Mouse (Mus musculus) heart, adult 2 months (tissue): ENCODE data around the gene Asic2.

ENCODE experiments used
- CTCF ChIP-seq: fragments of 200-600 bp; IDR thresholded peaks from 2 replicates; pipeline ENCODE4 v1.8.1; 2022; ENCODE audit warnings: antibody characterized with exemption, mild to moderate bottlenecking, moderate library complexity
- POLR2A ChIP-seq: fragments of 200-500 bp; IDR thresholded peaks from 2 replicates; pipeline ENCODE4 v1.6.1; 2011; ENCODE audit warnings: mild to moderate bottlenecking, low read depth, low read length, control low read depth; ENCODE audit not compliant: insufficient read depth

DNA sequence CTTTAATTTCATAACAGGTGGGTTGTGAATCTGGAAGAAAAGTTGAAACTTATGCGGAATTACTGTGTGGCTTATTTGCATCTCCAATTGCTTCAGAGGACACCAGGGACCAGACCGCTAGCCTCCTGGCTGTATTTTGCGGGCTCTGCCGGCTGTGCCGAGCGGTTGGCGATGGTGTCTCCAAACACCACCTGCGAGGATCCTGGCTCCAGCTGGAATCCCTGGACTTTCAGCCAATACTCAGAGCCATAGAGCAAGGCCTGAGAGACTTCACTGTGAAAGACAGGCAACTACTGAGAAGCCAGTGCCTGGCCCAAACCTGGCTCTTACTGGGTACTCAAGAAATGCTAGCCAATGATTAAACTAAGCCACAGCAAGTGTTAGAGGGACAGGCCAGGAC lies 953.5 kb downstream of the Asic2 start:
- no peak for TF ChIP-seq CTCF
- TF ChIP-seq POLR2A, result no peak
